Mouse (Mus musculus) hindbrain, postnatal 0 days (tissue): ENCODE data around the gene Usp42. TPM values are rescaled to one million over a fixed set of nuclear protein-coding genes. Genes with fewer than 3 reads are reported as not detected.

Experiments used
- ATAC-seq: fragments of 200-750 bp; cut with Nextera tagmentation; 2 replicates; pipeline ENCODE4 v1.8.0; 2017; ENCODE audit warnings: mild to moderate bottlenecking, moderate TSS enrichment, moderate library complexity
- DNase-seq: peaks from one replicate; pipeline ENCODE4 v3.0.0-alpha.2; 2015; ENCODE audit warnings: low spot score
- H3K27ac ChIP-seq: fragments of 300-500 bp; sonication (generic); 2 replicates; pipeline ENCODE4 v1.5.1; 2014; ENCODE audit warnings: mild to moderate bottlenecking
- H3K27me3 ChIP-seq: fragments of 300-500 bp; sonication (generic); 2 replicates; pipeline ENCODE4 v1.6.1; 2014; ENCODE audit warnings: low read length, mixed read lengths; ENCODE audit not compliant: insufficient read depth
- H3K36me3 ChIP-seq: fragments of 300-500 bp; sonication (generic); 2 replicates; pipeline ENCODE4 v1.6.1; 2014; ENCODE audit warnings: low read length, mixed read lengths; ENCODE audit not compliant: insufficient read depth
- H3K4me1 ChIP-seq: fragments of 300-500 bp; sonication (generic); 2 replicates; pipeline ENCODE4 v1.6.1; 2014; ENCODE audit warnings: antibody characterized with exemption, low read length, mixed read lengths; ENCODE audit not compliant: insufficient read depth
- H3K4me2 ChIP-seq: fragments of 300-500 bp; sonication (generic); 2 replicates; pipeline ENCODE4 v1.6.1; 2014; ENCODE audit warnings: low read depth, mild to moderate bottlenecking, low read length, moderate library complexity, mixed read lengths
- H3K4me3 ChIP-seq: fragments of 300-500 bp; sonication (generic); 2 replicates; pipeline ENCODE4 v1.5.1; 2014; ENCODE audit warnings: low read length
- H3K9ac ChIP-seq: fragments of 300-500 bp; sonication (generic); replicated peaks from 2 replicates; pipeline ENCODE4 v1.6.1; 2014; ENCODE audit warnings: mild to moderate bottlenecking, low read length, moderate library complexity, mixed read lengths
- H3K9me3 ChIP-seq: fragments of 300-500 bp; sonication (generic); 2 replicates; pipeline ENCODE4 v1.6.1; 2016; ENCODE audit warnings: low read length, mixed read lengths
- CTCF ChIP-seq: IDR thresholded peaks from 2 replicates; pipeline ENCODE4 v1.5.1; 2016; ENCODE audit warnings: antibody characterized with exemption, control low read depth, low read depth
- WGBS: fragments of 180-500 bp; shearing (Covaris S2); extraction: QIAGEN DNeasy Blood & Tissue Kit; methylation state at CpG from one replicate; pipeline ENCODE4 v1.1.7; 2014; 5-methylcytosine and 5-hydroxymethylcytosine counted together
- polyA plus RNA-seq: library from polyadenylated mRNA; unstranded; fragments of >200 nt; fragmentation: Nextera tagmentation; extraction: Ambion mirVana; gene quantifications from 2 replicates; pipeline ENCODE4 v1.2.1, GENCODE M21; 2015
- total RNA-seq: library from RNA; depleted of rRNA; stranded (reverse); fragments of >200 nt; gene quantifications from 2 replicates; pipeline ENCODE4 v1.2.3, GENCODE M21; 2014

Usp42 gene
- total and polyA plus RNA-seq, 2 experiments from 2014 or later = 16.6 to 20.4 TPM

GRCm38 (mm10) chr5:143706030-143706821 is 25.9 kb downstream of the Usp42 start:
- H3K27ac ChIP-seq = 0 out of 2 replicates have a peak overlapping the region, but pooled peaks have one; percentile 51
- H3K4me1 ChIP-seq = 0 out of 2 replicates have a peak, but pooled peaks cover 2% of the 10 kb centered on the region
- no peak overlapping the region for H3K4me3 ChIP-seq
- TF ChIP-seq CTCF = no peak
- H3K4me2 ChIP-seq = no peak overlapping the region
- DNase-seq (peak; percentile 25), ATAC-seq (no peak)
- peaks cover 37% of the 10 kb centered on the region for H3K36me3 ChIP-seq
- no peaks in the 10 kb centered on the region for H3K9me3 ChIP-seq
- WGBS = 69% methylated on average over 9 of the region's 9 CpGs
- no peak overlapping the region for H3K9ac ChIP-seq
- H3K27me3 ChIP-seq = no peaks in the 10 kb centered on the region

- TF ChIP-seq CTCF = no peak
- 70% methylated on average over 1 of the region's 1 CpGs for WGBS
- ATAC-seq (no peak), DNase-seq (no peak)
- H3K4me2 ChIP-seq = no peak overlapping the region
- no peaks in the 10 kb centered on the region for H3K27me3 ChIP-seq
- peaks cover 37% of the 10 kb centered on the region for H3K36me3 ChIP-seq
- H3K27ac ChIP-seq = 0 out of 2 replicates have a peak overlapping the region, but pooled peaks have one; percentile 51
- H3K9ac ChIP-seq = no peak overlapping the region
- 0 out of 2 replicates have a peak, but pooled peaks cover 2% of the 10 kb centered on the region for H3K4me1 ChIP-seq
- no peak overlapping the region for H3K4me3 ChIP-seq
- H3K9me3 ChIP-seq = no peaks in the 10 kb centered on the region
These were observed 26.5 kb downstream of the Usp42 start for GRCm38 (mm10) chr5:143705659-143705982.

- H3K27ac ChIP-seq = 0 out of 2 replicates have a peak overlapping the region, but pooled peaks have one; percentile 51
- ATAC-seq = 0 out of 2 replicates have a peak, but pooled peaks have one; percentile 22
- no peak for TF ChIP-seq CTCF
- H3K36me3 ChIP-seq = peaks cover 37% of the 10 kb centered on the region
- no peaks in the 10 kb centered on the region for H3K9me3 ChIP-seq
- DNase-seq = peak; percentile 32
- no peak overlapping the region for H3K4me2 ChIP-seq
- 48% methylated on average over 13 of the region's 13 CpGs for WGBS
- H3K4me1 ChIP-seq = 0 out of 2 replicates have a peak, but pooled peaks cover 2% of the 10 kb centered on the region
- no peak overlapping the region for H3K9ac ChIP-seq
- no peaks in the 10 kb centered on the region for H3K27me3 ChIP-seq
- H3K4me3 ChIP-seq = no peak overlapping the region
These were observed 27.0 kb downstream of the Usp42 start for GRCm38 (mm10) chr5:143704875-143705658.

- ATAC-seq = no peak
- WGBS = 76% methylated on average over 10 of the region's 10 CpGs
- TF ChIP-seq CTCF = no peak
These were observed 31.0 kb downstream of the Usp42 start for GRCm38 (mm10) chr5:143701074-143701473.

GRCm38 (mm10) chr5:143700247-143700646 is 31.8 kb downstream of the Usp42 start:
- no peak for TF ChIP-seq CTCF
- WGBS = 94% methylated on average over 5 of the region's 5 CpGs
- Histone ChIP-seq H3K9me3 (no peaks in the 10 kb centered on the region), H3K36me3 (peaks cover 25% of the 10 kb centered on the region; the same call in 1 of the 2 replicates), H3K4me1 (no peaks in the 10 kb centered on the region), H3K9ac (no peak overlapping the region), H3K4me3 (no peak overlapping the region), H3K27ac (no peak overlapping the region), H3K27me3 (no peaks in the 10 kb centered on the region), H3K4me2 (no peak overlapping the region)
- ATAC-seq (no peak), DNase-seq (no peak)

More at GRCm38 (mm10) chr5:143701074-143701473, 31.0 kb downstream of the Usp42 start:
- H3K36me3 ChIP-seq = peaks cover 25% of the 10 kb centered on the region; the same call in 1 of the 2 replicates
- no peak overlapping the region for H3K4me2 ChIP-seq
- H3K27me3 ChIP-seq = no peaks in the 10 kb centered on the region
- H3K4me1 ChIP-seq = 0 out of 2 replicates have a peak, but pooled peaks cover 2% of the 10 kb centered on the region
- H3K9ac ChIP-seq = no peak overlapping the region
- no peaks in the 10 kb centered on the region for H3K9me3 ChIP-seq
- no peak for DNase-seq
- no peak overlapping the region for H3K27ac ChIP-seq
- H3K4me3 ChIP-seq = no peak overlapping the region

GRCm38 (mm10) chr5:143698454-143698853 is 33.6 kb downstream of the Usp42 start:
- peaks cover 27% of the 10 kb centered on the region for H3K36me3 ChIP-seq
- WGBS = 94% methylated on average over 4 of the region's 4 CpGs
- no peak overlapping the region for H3K4me2 ChIP-seq

More at GRCm38 (mm10) chr5:143698454-143698853, 33.6 kb downstream of the Usp42 start:
- Histone ChIP-seq H3K4me1 (no peaks in the 10 kb centered on the region), H3K27ac (no peak overlapping the region), H3K4me3 (no peak overlapping the region), H3K27me3 (no peaks in the 10 kb centered on the region), H3K9me3 (no peaks in the 10 kb centered on the region), H3K9ac (no peak overlapping the region)
- DNase-seq (no peak), ATAC-seq (no peak)
- TF ChIP-seq CTCF = no peak
